Mouse (Mus musculus) erythroblast, embryonic 14.5 days (primary cell): ENCODE results near the gene Col6a6.

Experiments used
- GATA1 ChIP-seq: IDR thresholded peaks from 2 replicates; pipeline ENCODE4 v1.6.1; 2012; ENCODE audit warnings: low read length, inconsistent platforms, mixed read lengths
- TAL1 ChIP-seq: IDR thresholded peaks from 3 replicates; pipeline ENCODE4 v1.6.1; 2012; ENCODE audit warnings: low read length, inconsistent platforms, mixed read lengths

GRCm38 (mm10) chr9:105693056-105693455 is 134.9 kb downstream of the Col6a6 start:
- TF ChIP-seq TAL1 (no peak), GATA1 (no peak)
